Mouse (Mus musculus) neutrophil, adult 5-6 weeks (primary cell): ENCODE results near the gene Mmel1. TPM values are rescaled to one million over a fixed set of nuclear protein-coding genes. Genes with fewer than 3 reads are reported as not detected.

Experiments
- ATAC-seq: fragments of 151-379, 151-347 bp; 2 replicates; pipeline ENCODE4 v1.8.0; 2017; ENCODE audit warnings: mild to moderate bottlenecking, moderate TSS enrichment; ENCODE audit not compliant: insufficient number of reproducible peaks, poor library complexity, low FRiP score, severe bottlenecking; ENCODE audit errors: extremely low read depth
- total RNA-seq: library from RNA; stranded (forward); fragments of 200-1000 nt; gene quantifications from 2 replicates; pipeline ENCODE4 v1.2.3, GENCODE M21; 2017

Gene Mmel1
- total RNA-seq: not detected in 2 replicates

DNA sequence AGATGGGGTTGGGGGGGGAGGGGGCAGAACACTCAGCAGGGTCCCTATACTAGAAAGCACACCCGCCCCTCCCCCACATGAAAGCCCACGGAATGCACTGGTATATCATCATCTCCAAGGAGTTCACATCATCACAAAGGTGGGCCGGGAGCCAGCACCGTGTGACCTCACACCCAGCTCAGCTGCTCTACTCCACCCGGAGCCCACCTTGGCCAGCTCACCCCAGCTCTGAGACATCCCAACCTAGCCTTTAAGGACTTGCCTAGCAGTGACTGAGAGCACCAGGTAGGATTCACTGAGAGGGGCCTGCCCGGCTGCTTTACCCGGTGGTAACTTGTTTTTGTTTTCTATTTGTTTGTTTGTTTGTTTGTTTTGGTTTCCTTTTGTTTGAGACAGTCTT, at the start of gene Mmel1:
Gene Mmel1 (plus strand): TSS at position 146 of the 400 bp plus-strand sequence.
- ATAC-seq: no peak

- peak; percentile 24 for ATAC-seq
These were observed 43.7 kb upstream of the Mmel1 start for GRCm38 (mm10) chr4:154825662-154826061.

GRCm38 (mm10) chr4:154826224-154826623, 43.2 kb upstream of the Mmel1 start:
- ATAC-seq: no peak

DNA sequence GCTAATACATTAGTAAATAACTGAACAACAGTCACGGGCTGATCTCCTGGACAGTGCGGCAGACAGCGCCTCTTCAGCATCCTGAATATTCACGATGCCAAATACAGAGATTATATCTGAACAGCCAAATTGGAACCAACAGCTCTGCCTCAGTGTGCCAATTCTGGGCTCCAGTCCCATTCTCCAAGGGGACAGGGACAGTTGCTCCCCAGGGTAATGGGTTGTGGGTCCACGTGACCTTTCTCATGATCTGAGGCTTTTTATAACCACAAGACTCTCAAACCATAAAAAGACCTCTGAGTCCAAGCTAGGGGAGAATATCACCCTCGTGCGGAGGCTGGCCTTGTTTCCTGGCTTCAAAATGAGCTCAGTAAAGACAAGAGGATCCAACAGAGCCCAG, 42.2 kb upstream of the Mmel1 start:
- no peak for ATAC-seq

DNA sequence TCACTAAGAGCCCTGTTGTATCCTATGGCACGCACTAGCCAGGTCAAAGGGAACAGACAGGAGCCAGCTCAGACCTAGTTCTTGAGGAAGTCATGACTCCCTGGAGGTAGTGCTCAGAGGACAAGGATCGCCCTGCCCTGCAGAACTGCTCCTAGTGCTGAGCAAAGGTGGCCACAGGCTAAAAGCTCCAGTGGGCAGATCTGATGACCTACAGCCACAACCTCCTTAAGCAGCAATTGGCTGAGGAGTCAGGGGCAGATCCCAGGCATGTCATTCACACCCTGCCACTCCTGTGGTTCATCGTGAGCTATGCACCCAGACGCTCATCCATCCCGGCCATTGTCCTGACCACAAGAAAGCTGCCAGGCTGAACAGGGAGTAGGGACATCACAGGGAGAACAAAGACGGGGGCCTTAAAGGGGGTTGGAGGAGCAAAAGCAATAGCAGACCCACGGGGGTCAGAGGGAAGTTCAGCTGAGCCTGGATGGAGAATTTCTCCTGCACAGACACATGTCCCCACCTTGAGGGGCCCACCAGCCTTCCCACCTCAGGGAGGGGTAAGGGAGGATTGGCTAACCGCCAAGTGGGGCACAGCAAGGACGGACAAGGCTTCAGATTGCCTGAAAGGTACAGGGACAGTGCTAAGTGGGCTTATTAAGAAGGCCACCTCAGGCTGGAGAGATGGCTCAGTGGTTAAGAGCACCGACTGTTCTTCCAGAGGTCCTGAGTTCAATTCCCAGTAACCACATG, 41.3 kb upstream of the Mmel1 start:
- ATAC-seq: no peak

DNA sequence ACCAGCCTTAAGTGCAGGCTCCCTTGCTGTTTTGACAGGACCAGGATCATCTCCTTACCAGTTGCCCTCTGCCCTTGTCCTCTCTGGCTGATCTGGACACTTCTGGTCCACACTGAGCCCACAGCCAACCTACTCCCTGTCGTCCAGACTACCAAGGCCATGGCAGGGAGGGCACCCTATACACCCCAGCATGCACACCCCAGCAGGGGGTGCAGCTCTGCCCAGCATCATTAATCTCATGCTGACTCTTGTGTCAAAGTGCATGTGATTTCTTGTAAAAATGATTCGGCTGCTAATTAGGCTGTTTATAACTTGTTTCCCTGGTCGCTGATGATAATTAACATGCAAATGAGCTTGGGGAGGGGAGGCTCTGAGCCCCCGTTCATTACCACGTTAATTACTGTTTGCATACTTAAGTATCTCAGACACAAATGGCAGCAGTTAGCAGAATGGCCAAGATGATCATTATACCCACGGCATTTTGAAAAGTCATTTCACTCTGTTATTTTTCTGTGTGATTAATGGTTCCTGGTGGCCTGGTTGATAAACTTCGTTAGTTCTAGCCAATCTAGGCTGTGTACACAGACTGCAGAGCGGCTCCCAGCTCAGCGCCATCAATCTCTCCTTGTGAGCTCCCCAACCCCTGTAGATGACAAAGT, 37.3 kb upstream of the Mmel1 start:
- no peak for ATAC-seq

DNA sequence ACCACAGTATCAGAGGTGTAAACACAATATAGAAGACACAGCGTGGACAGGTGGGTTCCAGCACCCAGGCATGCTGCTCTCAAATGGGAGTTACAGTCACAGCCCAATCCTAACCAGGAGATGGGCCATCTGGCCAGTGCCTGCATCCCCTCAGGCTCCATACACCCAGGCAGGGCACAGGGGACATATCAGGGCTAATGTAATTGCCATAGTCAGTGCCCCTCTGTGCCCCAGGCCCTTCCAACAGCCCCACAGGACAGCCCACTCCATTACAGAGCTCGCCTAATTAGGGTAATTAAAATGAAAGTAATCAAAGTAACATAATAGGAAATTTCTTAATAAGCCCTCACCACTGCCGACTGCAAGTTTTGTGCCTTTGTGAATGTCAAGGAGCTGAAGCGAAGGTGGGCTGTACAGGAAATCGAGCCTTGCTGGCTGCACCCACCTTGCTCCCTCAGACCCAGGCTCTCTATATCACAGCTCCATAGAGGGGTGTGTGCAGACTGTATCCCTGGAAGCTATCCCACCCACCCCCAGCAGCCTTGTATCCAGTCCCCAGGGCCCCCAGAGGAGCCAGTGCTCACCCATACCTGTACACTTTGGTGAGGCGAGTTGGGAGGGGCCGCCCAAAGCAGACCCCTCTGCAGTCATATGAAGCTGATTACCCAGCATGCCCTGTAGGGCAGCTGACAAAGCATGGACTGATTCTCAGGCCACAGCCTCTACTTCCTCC, 33.0 kb upstream of the Mmel1 start:
- ATAC-seq: no peak

- ATAC-seq: peak; percentile 46; the same call in 1 of the 2 replicates
These were observed 32.2 kb upstream of the Mmel1 start, which contains the start of gene Ttc34 for GRCm38 (mm10) chr4:154837170-154837569. Ttc34 (plus strand) TSS chr4:154837459.

- no peak for ATAC-seq
These were observed 30.6 kb upstream of the Mmel1 start for GRCm38 (mm10) chr4:154838741-154839140.

- no peak for ATAC-seq
These were observed 30.0 kb upstream of the Mmel1 start for GRCm38 (mm10) chr4:154839406-154839805.

DNA sequence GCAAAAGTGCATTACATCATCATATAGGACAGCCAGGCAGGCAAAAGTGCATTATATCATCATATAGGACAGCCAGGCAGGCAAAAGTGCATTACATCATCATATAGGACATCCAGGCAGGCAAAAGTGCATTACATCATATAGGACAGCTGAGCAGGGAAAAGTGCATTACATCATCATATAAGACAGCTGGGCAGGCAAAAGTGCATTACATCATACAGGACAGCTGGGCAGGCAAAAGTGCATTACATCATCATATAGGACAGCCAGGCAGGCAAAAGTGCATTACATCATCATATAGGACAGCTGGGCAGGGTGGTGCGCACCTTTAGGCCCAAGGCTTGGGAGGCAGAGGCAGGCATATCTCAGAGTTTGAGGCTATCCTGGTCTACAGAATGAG, 16.7 kb upstream of the Mmel1 start:
- no peak for ATAC-seq

DNA sequence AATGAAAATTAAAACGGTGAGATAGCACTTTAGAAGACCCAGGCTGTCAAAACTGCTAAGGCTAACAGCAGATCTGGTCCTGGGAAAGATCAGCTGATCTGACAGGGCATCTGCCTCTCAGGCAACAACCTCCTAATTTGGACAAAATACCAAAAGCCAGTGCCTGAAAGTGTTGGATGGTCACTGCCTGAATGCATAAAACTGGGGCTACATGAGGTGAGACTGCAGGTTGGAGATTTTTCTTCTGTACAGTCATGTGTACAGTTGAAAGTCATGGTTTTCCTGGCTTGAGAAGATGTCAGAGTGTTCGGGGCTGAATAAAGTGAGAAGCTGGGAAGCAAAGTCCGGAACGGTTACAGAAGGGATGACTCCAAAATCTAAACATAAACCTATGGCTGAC, 15.5 kb upstream of the Mmel1 start:
- no peak for ATAC-seq

GRCm38 (mm10) chr4:154854676-154855345, 14.6 kb upstream of the Mmel1 start:
- no peak for ATAC-seq

GRCm38 (mm10) chr4:154855721-154856479, 13.5 kb upstream of the Mmel1 start:
- no peak for ATAC-seq

DNA sequence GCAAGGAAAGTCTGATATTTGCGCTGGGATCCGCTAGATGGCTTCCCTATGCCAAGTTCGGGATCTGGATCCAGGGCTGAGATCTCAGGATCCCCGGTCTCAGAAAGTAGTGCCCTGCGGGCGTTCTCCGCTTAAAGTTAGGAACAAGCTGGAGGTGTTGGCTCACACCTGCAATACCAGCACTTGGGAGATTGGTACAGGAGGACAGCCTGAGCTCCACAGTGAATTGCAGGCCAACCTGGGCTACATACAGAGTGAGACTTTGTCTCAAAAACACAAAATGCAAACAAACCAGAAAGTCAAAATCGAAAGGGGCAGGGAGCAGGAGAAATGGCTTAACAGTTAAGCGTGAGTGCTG, 12.9 kb upstream of the Mmel1 start:
- no peak for ATAC-seq

DNA sequence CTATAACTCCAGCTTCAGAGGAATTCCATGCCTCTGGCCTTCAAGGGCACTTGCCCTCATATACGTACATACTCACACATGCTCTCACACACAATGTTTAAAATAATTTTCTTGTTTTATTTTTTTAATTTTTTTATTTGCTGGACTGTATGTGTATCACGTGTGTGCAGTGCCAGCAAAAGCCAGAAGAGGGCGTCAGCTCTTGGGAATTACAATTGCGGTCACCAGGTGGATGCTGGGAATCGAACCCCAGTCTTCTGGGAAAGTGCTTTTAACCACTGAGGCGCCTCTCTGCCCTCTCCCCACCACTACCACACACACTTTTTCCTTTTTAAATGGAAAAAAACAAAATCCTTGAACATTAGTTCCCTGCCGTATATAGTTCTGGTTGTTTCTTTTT, 12.5 kb upstream of the Mmel1 start:
- no peak for ATAC-seq

DNA sequence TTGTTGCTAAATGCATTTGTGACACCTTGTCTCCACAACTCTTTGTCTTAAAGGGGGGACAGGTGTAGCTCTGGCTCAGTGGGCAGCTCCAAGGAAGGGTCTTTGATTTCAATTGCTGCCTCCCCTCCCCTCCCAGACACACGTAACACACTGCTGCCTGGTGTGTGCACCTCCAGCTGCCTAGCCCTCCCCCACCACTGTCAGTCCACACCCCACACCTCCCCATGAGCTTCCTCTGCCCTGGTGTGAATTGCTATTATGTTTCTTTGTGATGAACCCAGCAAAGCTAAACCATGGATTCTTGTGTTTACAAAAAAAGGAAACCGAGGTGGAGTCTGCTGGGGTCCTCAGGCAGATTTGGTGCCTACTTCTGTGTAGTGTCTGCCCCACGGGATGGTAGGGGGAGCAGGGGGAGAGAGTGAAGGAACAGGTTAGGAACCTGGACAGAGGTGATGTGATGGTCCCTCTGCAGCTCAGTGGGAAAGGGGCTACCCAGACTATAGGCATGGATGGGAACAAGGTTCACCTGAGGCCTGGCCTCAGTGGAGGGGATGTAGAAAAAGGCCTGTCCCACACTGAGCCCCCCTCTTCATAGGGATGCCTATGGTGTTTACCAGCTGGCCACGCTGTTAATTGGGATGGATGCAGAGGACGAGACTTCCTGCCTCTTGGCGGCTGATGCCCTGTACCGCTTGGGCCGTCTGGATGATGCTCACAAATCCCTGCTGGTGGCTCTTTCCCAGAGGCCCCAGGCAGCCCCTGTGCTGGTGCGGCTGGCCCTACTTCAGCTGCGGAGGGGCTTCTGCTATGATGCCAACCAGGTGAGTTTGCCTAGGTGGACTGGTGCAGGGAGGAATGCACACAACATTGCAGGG, 11.8 kb upstream of the Mmel1 start:
- ATAC-seq: no peak

DNA sequence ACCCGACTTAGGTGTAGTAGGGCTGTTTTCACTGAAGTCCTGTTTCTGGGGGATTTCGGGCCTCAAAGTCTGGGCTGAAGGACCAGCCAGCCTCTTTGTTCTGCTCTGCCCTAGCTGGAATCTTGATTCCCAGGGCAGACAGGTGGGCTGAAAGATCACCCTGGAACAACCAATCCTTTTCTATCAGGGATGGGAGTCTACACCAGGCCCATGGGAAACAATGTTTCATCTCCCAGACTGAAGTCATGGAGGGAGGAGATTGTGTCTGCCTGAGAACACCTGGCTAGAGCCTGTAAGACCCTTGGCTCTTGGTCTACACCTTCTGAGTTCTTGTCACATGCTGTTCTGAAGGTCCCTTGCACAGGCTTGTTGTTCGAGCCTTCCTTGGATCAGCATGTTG, 10.8 kb upstream of the Mmel1 start:
- no peak for ATAC-seq
